Mouse (Mus musculus): Measurements from ENCODE around the gene Vps35l. TPM values are rescaled to one million over a fixed set of nuclear protein-coding genes. Genes with fewer than 3 reads are reported as not detected.

Vps35l gene
- total RNA-seq, 2 experiments from 2014 or later, result 37.4 to 41.7 TPM

- no peak for ATAC-seq (replicated peaks; ENCODE audit: poor library complexity)
These were observed 36.0 kb downstream of the Vps35l start for GRCm38 (mm10) chr7:118775991-118776390.

GRCm38 (mm10) chr7:118776491-118776890 is 36.5 kb downstream of the Vps35l start:
- ATAC-seq (replicated peaks; ENCODE audit: poor library complexity), result no peak

- peak; percentile 80 for ATAC-seq (replicated peaks; ENCODE audit: poor library complexity)
These were observed 37.8 kb downstream of the Vps35l start for GRCm38 (mm10) chr7:118777598-118778394.

GRCm38 (mm10) chr7:118778561-118778960 is 38.5 kb downstream of the Vps35l start:
- no peak for ATAC-seq (replicated peaks; ENCODE audit: poor library complexity)

- ATAC-seq (replicated peaks; ENCODE audit: poor library complexity), result no peak
These were observed 43.4 kb downstream of the Vps35l start for GRCm38 (mm10) chr7:118783305-118784001.

GRCm38 (mm10) chr7:118786091-118786490 is 46.1 kb downstream of the Vps35l start:
- no peak for ATAC-seq (replicated peaks; ENCODE audit: poor library complexity)

GRCm38 (mm10) chr7:118787326-118787725 is 47.3 kb downstream of the Vps35l start:
- no peak for ATAC-seq (replicated peaks; ENCODE audit: poor library complexity)

GRCm38 (mm10) chr7:118788481-118788880 is 48.5 kb downstream of the Vps35l start:
- no peak for ATAC-seq (replicated peaks; ENCODE audit: poor library complexity)

GRCm38 (mm10) chr7:118790292-118790691 is 50.3 kb downstream of the Vps35l start:
- no peak for ATAC-seq (replicated peaks; ENCODE audit: poor library complexity)

- no peak for ATAC-seq (replicated peaks; ENCODE audit: poor library complexity)
These were observed 53.9 kb downstream of the Vps35l start for GRCm38 (mm10) chr7:118793899-118794298.

- ATAC-seq (replicated peaks; ENCODE audit: poor library complexity), result no peak
These were observed 55.8 kb downstream of the Vps35l start for GRCm38 (mm10) chr7:118795779-118796178.

GRCm38 (mm10) chr7:118796838-118797237 is 56.8 kb downstream of the Vps35l start:
- ATAC-seq (replicated peaks; ENCODE audit: poor library complexity), result no peak

- ATAC-seq (replicated peaks; ENCODE audit: poor library complexity), result no peak
These were observed 57.6 kb downstream of the Vps35l start for GRCm38 (mm10) chr7:118797600-118797999.

- ATAC-seq (replicated peaks; ENCODE audit: poor library complexity), result peak; percentile 68
These were observed 58.1 kb downstream of the Vps35l start for GRCm38 (mm10) chr7:118798105-118798570.

- ATAC-seq (replicated peaks; ENCODE audit: poor library complexity), result peak; percentile 74
These were observed 60.2 kb downstream of the Vps35l start for GRCm38 (mm10) chr7:118800112-118800734.

- no peak for ATAC-seq (replicated peaks; ENCODE audit: poor library complexity)
These were observed 61.8 kb downstream of the Vps35l start for GRCm38 (mm10) chr7:118801791-118802190.

- no peak for ATAC-seq (replicated peaks; ENCODE audit: poor library complexity)
These were observed 63.4 kb downstream of the Vps35l start for GRCm38 (mm10) chr7:118803425-118803824.

GRCm38 (mm10) chr7:118806631-118807411 is 66.8 kb downstream of the Vps35l start:
- no peak for ATAC-seq (replicated peaks; ENCODE audit: poor library complexity)

- no peak for ATAC-seq (replicated peaks; ENCODE audit: poor library complexity)
These were observed 67.9 kb downstream of the Vps35l start for GRCm38 (mm10) chr7:118807899-118808298.

- peak; percentile 72 for ATAC-seq (replicated peaks; ENCODE audit: poor library complexity)
These were observed 71.5 kb downstream of the Vps35l start for GRCm38 (mm10) chr7:118811407-118812106.
